Mouse (Mus musculus): ENCODE results near the gene H2-D1.
"Not testable (repeated sequence)": the region's sequence is repeated elsewhere in the genome, so short reads cannot be mapped to it uniquely, and the experiment has no call there.

DNA sequence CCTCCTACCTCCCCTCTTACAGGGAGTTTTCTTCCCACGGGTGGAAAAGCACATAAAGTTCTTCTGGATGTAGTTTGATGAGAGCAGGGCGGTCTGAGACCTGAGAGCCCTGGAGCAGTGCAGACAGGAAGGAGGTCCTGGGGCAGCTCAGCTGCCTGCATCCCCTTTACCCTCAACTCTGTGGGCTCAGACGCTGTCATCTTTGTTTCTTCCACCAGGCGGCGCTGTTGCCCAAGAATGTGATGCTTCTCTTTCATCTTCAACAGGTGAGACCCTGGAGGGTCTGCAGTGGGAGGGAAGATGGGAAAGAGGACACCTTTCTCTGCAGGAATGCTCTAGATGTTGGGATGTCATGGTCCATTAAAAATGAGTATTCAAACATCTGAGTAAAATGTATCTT is 33.3 kb downstream of the H2-D1 start:
- TF ChIP-seq POLR2A (IDR thresholded peaks at IDR 0.05; ENCODE audit: borderline replicate concordance, extremely low read depth, low read depth, low read length): not testable (repeated sequence)
- peak; percentile 63 for TF ChIP-seq CTCF (IDR thresholded peaks at IDR 0.05; ENCODE audit: insufficient read depth, low read length)
